Mouse (Mus musculus): ENCODE results near the gene Clcf1.

DNA sequence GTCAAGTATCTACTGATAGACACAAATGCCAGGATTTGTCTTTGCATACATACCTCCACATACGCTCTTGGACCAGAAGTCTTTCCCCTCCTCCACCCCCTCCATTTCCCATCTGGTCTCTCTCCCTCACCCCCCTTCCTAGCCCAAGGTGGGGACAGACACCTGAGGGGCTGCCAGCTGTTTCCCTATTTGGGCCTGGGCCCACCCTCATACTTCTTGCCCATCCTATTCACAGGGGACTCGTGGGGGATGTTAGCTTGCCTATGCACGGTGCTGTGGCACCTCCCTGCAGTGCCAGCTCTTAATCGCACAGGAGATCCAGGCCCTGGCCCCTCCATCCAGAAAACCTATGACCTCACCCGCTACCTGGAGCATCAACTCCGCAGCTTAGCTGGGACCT, 5.9 kb downstream of the Clcf1 start:
- TF ChIP-seq POLR2AphosphoS2 (IDR thresholded peaks at IDR 0.05; ENCODE audit: insufficient read length, low read depth): no peak
- TF ChIP-seq MYOD1 (IDR thresholded peaks at IDR 0.05; ENCODE audit: control insufficient read depth in 1 of 3, insufficient read length in 2 of 3, low read depth in 2 of 3): no peak
- TF ChIP-seq POLR2A (IDR thresholded peaks at IDR 0.05; ENCODE audit: insufficient read length, low read depth): no peak
- TF ChIP-seq MAX (IDR thresholded peaks at IDR 0.05; ENCODE audit: low read depth): no peak

Data from myocyte (in vitro differentiated cells).